Mouse (Mus musculus): ENCODE measurements around the gene Chsy1. TPM values are rescaled to one million over a fixed set of nuclear protein-coding genes. Genes with fewer than 3 reads are reported as not detected.

Gene Chsy1
- polyA plus RNA-seq, 1 experiment: 17.2 TPM

- H3ac ChIP-seq (ENCODE audit: control insufficient read depth, insufficient read length): no peak overlapping the region
- H3K27me3 ChIP-seq (ENCODE audit: control insufficient read depth, insufficient read depth, insufficient read length): no peaks in the 10 kb centered on the region
- TF ChIP-seq POLR2A (IDR thresholded peaks at IDR 0.05; ENCODE audit: insufficient read length, low read depth): no peak
- TF ChIP-seq TCF12 (IDR thresholded peaks at IDR 0.05; ENCODE audit: insufficient read depth, poor library complexity, severe bottlenecking): no peak
- no peak for TF ChIP-seq MYOD1 (IDR thresholded peaks at IDR 0.05; ENCODE audit: control insufficient read depth in 1 of 3, insufficient read length in 2 of 3, low read depth in 2 of 3)
- no peak for TF ChIP-seq SRF (IDR thresholded peaks at IDR 0.05; ENCODE audit: control insufficient read depth, insufficient read length, low read depth)
- TF ChIP-seq TCF3 (IDR thresholded peaks at IDR 0.05; ENCODE audit: insufficient read length, low read depth): no peak
- TF ChIP-seq MYOG (IDR thresholded peaks at IDR 0.05; ENCODE audit: control insufficient read depth in 1 of 3, insufficient read depth in 1 of 3, insufficient read length in 2 of 3, low read depth in 2 of 3): no peak
- no peak for TF ChIP-seq CEBPB (IDR thresholded peaks at IDR 0.05; ENCODE audit: insufficient read depth, poor library complexity, severe bottlenecking)
- H3K4me2 ChIP-seq (ENCODE audit: low read depth): no peak overlapping the region
- no peak overlapping the region for H3K4me3 ChIP-seq
- H3K36me3 ChIP-seq (ENCODE audit: control insufficient read depth, insufficient read depth): no peaks in the 10 kb centered on the region
- H3K79me2 ChIP-seq (ENCODE audit: control insufficient read depth, insufficient read depth): peaks cover 90% of the 10 kb centered on the region
Measured at GRCm38 (mm10) chr7:66158616-66159129, 49.4 kb downstream of the Chsy1 start.

- Histone ChIP-seq H3K36me3 (ENCODE audit: control insufficient read depth, insufficient read depth) (no peaks in the 10 kb centered on the region), H3K4me3 (no peak overlapping the region), H3K79me2 (ENCODE audit: control insufficient read depth, insufficient read depth) (peaks cover 98% of the 10 kb centered on the region), H3K4me2 (ENCODE audit: low read depth) (no peak overlapping the region), H3K27me3 (ENCODE audit: control insufficient read depth, insufficient read depth, insufficient read length) (no peaks in the 10 kb centered on the region), H3ac (ENCODE audit: control insufficient read depth, insufficient read length) (no peak overlapping the region)
- TF ChIP-seq E2F4 (IDR thresholded peaks at IDR 0.05; ENCODE audit: insufficient read depth): no peak
- TF ChIP-seq MYOG (IDR thresholded peaks at IDR 0.05; ENCODE audit: control insufficient read depth in 1 of 3, insufficient read depth in 1 of 3, insufficient read length in 2 of 3, low read depth in 2 of 3): no peak
- no peak for TF ChIP-seq REST (IDR thresholded peaks at IDR 0.05; ENCODE audit: insufficient read depth, insufficient read length)
- TF ChIP-seq MAX (IDR thresholded peaks at IDR 0.05; ENCODE audit: low read depth): no peak
- no peak for TF ChIP-seq TCF12 (IDR thresholded peaks at IDR 0.05; ENCODE audit: insufficient read depth, poor library complexity, severe bottlenecking)
- TF ChIP-seq CEBPB (IDR thresholded peaks at IDR 0.05; ENCODE audit: insufficient read depth, poor library complexity, severe bottlenecking): no peak
- TF ChIP-seq POLR2A (IDR thresholded peaks at IDR 0.05; ENCODE audit: insufficient read length, low read depth): no peak
- no peak for TF ChIP-seq SRF (IDR thresholded peaks at IDR 0.05; ENCODE audit: control insufficient read depth, insufficient read length, low read depth)
- TF ChIP-seq POLR2AphosphoS2 (IDR thresholded peaks at IDR 0.05; ENCODE audit: insufficient read length, low read depth): no peak
- TF ChIP-seq USF1 (IDR thresholded peaks at IDR 0.05; ENCODE audit: low read depth): no peak
- no peak for TF ChIP-seq TCF3 (IDR thresholded peaks at IDR 0.05; ENCODE audit: insufficient read length, low read depth)
- TF ChIP-seq MYOD1 (IDR thresholded peaks at IDR 0.05; ENCODE audit: control insufficient read depth in 1 of 3, insufficient read length in 2 of 3, low read depth in 2 of 3): no peak
Measured at GRCm38 (mm10) chr7:66159961-66160360, 50.6 kb downstream of the Chsy1 start.

GRCm38 (mm10) chr7:66161836-66162235 is 52.5 kb downstream of the Chsy1 start:
- no peak overlapping the region for H3K4me2 ChIP-seq (ENCODE audit: low read depth)
- TF ChIP-seq MYOD1 (IDR thresholded peaks at IDR 0.05; ENCODE audit: control insufficient read depth in 1 of 3, insufficient read length in 2 of 3, low read depth in 2 of 3): no peak
- no peaks in the 10 kb centered on the region for H3K27me3 ChIP-seq (ENCODE audit: control insufficient read depth, insufficient read depth, insufficient read length)
- H3K36me3 ChIP-seq (ENCODE audit: control insufficient read depth, insufficient read depth): no peaks in the 10 kb centered on the region
- peaks cover 88% of the 10 kb centered on the region for H3K79me2 ChIP-seq (ENCODE audit: control insufficient read depth, insufficient read depth)
- H3K4me3 ChIP-seq: no peak overlapping the region
- H3ac ChIP-seq (ENCODE audit: control insufficient read depth, insufficient read length): no peak overlapping the region

- TF ChIP-seq CEBPB (IDR thresholded peaks at IDR 0.05; ENCODE audit: insufficient read depth, poor library complexity, severe bottlenecking): no peak
- TF ChIP-seq TCF3 (IDR thresholded peaks at IDR 0.05; ENCODE audit: insufficient read length, low read depth): no peak
- TF ChIP-seq MYOD1 (IDR thresholded peaks at IDR 0.05; ENCODE audit: control insufficient read depth in 1 of 3, insufficient read length in 2 of 3, low read depth in 2 of 3): no peak
- no peak for TF ChIP-seq SRF (IDR thresholded peaks at IDR 0.05; ENCODE audit: control insufficient read depth, insufficient read length, low read depth)
- TF ChIP-seq REST (IDR thresholded peaks at IDR 0.05; ENCODE audit: insufficient read depth, insufficient read length): no peak
- TF ChIP-seq MYOG (IDR thresholded peaks at IDR 0.05; ENCODE audit: control insufficient read depth in 1 of 3, insufficient read depth in 1 of 3, insufficient read length in 2 of 3, low read depth in 2 of 3): no peak
- Histone ChIP-seq H3K4me3 (no peak overlapping the region), H3K79me2 (ENCODE audit: control insufficient read depth, insufficient read depth) (peaks cover 88% of the 10 kb centered on the region), H3K36me3 (ENCODE audit: control insufficient read depth, insufficient read depth) (no peaks in the 10 kb centered on the region), H3ac (ENCODE audit: control insufficient read depth, insufficient read length) (no peak overlapping the region), H3K4me2 (ENCODE audit: low read depth) (no peak overlapping the region), H3K27me3 (ENCODE audit: control insufficient read depth, insufficient read depth, insufficient read length) (no peaks in the 10 kb centered on the region)
Measured at GRCm38 (mm10) chr7:66162489-66162888, 53.2 kb downstream of the Chsy1 start.

DNA sequence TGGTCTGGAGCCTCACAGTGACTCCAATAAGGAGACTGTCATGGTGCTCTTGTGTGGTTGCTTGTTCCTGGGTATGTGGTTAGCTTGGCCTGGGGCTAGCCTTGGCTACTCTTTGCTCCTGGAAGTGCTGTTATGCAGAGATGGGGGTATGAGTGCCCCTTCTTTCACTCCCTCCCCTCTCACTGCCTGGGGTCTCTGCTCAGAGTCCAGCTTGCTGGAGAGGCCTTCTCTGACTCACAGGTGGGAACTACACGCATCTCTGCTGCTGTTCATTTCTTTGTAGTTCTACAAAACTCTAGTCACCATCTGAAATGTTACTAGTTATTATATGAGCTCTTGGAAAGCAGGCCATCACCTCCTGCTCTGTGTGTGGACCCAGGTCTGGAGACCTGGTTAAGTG is 53.7 kb downstream of the Chsy1 start:
- Histone ChIP-seq H3ac (ENCODE audit: control insufficient read depth, insufficient read length) (no peak overlapping the region), H3K4me3 (no peak overlapping the region), H3K36me3 (ENCODE audit: control insufficient read depth, insufficient read depth) (no peaks in the 10 kb centered on the region), H3K4me2 (ENCODE audit: low read depth) (no peak overlapping the region), H3K27me3 (ENCODE audit: control insufficient read depth, insufficient read depth, insufficient read length) (no peaks in the 10 kb centered on the region), H3K79me2 (ENCODE audit: control insufficient read depth, insufficient read depth) (peaks cover 88% of the 10 kb centered on the region)
- TF ChIP-seq E2F4 (IDR thresholded peaks at IDR 0.05; ENCODE audit: insufficient read depth) (no peak), MAX (IDR thresholded peaks at IDR 0.05; ENCODE audit: low read depth) (no peak), USF1 (IDR thresholded peaks at IDR 0.05; ENCODE audit: low read depth) (no peak), TCF12 (IDR thresholded peaks at IDR 0.05; ENCODE audit: insufficient read depth, poor library complexity, severe bottlenecking) (no peak), POLR2A (IDR thresholded peaks at IDR 0.05; ENCODE audit: insufficient read length, low read depth) (no peak), POLR2AphosphoS2 (IDR thresholded peaks at IDR 0.05; ENCODE audit: insufficient read length, low read depth) (no peak), CEBPB (IDR thresholded peaks at IDR 0.05; ENCODE audit: insufficient read depth, poor library complexity, severe bottlenecking) (no peak), MYOD1 (IDR thresholded peaks at IDR 0.05; ENCODE audit: control insufficient read depth in 1 of 3, insufficient read length in 2 of 3, low read depth in 2 of 3) (no peak), TCF3 (IDR thresholded peaks at IDR 0.05; ENCODE audit: insufficient read length, low read depth) (no peak), SRF (IDR thresholded peaks at IDR 0.05; ENCODE audit: control insufficient read depth, insufficient read length, low read depth) (no peak), MYOG (IDR thresholded peaks at IDR 0.05; ENCODE audit: control insufficient read depth in 1 of 3, insufficient read depth in 1 of 3, insufficient read length in 2 of 3, low read depth in 2 of 3) (no peak), REST (IDR thresholded peaks at IDR 0.05; ENCODE audit: insufficient read depth, insufficient read length) (no peak)

Measured in myocyte (in vitro differentiated cells).